Mouse (Mus musculus) mouse trophoblast stem cell (cell line): ENCODE data around the gene Ephb4.

ENCODE experiments used
- in situ Hi-C, 2 experiments: fragments of 300-500 bp; cut with MseI, MboI; formaldehyde crosslinking; loops; 2 replicates in 1 of 2; 3 replicates in 1 of 2; pipeline ENCODE4 v1.15.1; 2025

The Ephb4 gene

DNA sequence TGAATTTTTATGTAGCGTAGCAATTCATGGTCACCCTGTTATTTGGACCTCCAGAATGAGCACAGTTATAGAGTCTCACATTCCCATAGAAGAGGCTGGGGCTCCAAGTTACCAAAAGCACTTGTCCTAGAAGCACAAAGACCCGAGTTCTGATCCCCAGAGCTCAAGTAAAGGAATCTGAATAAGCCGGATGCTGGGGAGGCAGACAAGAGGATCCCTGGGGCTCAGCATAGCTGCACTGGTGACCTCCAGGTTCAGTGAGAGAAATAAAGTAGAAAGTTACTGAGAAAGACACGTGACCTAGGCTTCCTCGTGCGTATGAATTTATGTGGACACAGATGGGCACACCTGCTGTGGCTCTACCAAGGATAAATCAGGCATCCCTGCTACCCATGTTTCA is 14.8 kb upstream of the Ephb4 start:
- in situ Hi-C loops = no loop called here

DNA sequence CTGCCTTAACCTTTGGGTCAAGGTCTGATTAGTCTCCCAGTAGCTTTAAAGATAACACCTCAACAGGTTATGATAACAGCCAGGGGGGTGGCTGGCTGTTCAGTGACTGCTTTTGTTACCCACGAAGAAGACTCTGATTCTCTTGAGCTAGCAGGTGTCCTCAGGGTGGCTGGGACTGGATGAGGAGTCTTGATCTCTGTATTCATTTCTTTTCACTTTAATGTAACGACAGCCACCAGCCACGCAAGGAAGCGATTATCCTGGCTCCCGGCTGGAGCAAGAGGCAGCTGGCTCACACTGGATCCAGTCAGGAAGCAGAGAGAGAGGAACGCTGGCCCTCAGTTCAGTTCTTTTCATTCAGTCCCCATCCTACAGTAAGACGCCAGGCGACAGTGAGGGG is 12.7 kb upstream of the Ephb4 start:
- in situ Hi-C loops = no loop called here

DNA sequence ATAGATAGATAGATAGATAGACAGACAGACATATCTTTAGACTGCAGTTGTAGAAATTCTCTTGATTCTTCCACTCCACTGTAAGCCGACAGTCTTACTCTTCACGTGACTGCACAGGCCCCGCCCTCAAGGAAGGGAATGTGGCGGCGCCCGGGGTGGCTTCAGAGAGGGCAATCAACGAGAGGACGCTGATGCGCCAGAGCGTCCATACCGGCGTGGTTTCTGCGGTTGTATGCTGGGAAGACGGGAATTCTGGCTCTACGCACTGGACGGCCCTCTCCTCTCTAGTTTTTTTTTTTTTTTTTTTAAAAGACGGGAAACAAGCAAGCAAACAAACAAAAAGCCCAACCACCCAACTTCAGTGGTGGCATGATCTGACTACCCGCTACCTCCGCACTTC is 11.7 kb upstream of the Ephb4 start:
- in situ Hi-C loops = no loop called here

DNA sequence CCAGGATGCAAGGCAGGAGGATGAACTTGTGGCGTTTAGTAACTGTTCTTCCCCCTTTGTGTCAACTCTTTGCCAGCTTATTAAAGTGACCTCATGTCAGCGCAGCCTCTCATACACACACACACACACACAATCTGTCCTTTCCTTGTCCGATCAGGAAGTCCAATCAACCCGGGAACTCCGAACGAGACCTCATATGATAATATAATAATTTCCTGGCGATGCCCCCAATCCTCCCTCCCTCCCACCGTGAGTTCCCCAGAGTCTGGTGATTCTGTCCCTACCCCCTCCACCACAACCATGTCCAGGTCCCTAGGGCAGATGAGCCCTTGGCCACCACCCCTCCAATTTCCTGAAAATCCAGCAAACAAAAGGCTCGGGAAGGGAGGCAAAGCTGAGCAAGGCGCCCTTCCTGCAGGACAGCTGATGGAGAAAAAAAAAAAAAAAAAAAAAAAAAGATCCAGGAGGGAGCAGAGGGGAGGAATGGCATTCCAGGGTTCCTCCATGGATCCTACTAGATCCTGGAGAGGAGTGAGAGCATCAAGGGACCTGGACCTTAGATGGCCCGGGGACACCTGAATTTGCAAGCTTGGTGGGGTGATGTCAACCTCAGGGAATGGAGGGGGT is 11.1 kb upstream of the Ephb4 start:
- in situ Hi-C loops = no loop called here

DNA sequence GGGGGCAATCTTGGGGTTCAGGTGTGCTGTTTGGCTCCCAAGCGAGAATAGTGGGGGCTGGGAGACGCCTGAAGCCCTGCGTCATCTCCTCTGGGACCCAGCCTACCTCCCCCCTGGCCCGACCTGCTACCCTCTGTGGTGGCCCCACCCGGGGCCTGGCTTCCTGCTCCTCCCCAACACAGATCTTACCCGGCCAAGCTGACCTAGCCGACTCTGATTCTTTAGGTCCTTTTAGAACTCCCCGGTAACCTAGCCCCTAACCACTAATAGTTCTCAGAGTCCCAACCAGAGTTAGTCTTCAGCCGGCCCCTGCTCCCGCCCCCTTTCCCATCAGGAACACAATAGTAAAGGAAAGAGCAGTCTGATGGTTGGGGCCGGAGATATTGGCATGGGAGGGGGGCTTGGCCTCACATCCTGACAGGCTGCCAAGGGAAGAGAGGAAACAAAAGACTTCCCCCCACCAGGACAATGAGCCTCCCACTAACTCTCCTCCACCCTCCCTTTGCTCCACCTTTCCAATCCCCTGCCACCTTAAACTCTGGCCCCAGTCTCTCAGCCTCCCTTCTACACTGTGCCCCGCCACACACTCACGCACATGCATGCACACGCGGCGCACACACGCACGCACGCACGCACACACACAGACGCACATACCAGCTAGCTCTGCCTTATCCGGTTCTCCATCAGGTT is 10.5 kb upstream of the Ephb4 start:
- in situ Hi-C loops = no loop called here

DNA sequence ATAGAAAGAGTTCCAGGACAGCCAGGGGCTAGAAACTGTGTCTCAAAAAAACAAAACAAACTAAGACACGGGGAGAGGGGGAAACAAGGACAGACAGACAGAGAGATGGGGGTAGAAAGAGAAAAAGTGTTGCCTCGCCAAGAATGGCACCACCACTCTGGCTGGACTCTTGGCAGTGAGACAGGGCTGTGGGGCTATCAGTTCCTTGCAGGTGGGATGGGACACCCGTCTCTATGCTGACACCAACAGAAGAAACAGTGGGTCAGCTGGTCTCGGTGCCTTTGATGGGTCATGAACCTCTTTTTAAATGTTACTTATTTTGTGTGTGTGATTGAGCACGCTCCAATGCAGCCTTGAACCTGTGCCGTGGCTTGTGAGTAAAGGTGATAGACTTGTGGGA is 9.7 kb upstream of the Ephb4 start:
- in situ Hi-C loops = no loop called here

DNA sequence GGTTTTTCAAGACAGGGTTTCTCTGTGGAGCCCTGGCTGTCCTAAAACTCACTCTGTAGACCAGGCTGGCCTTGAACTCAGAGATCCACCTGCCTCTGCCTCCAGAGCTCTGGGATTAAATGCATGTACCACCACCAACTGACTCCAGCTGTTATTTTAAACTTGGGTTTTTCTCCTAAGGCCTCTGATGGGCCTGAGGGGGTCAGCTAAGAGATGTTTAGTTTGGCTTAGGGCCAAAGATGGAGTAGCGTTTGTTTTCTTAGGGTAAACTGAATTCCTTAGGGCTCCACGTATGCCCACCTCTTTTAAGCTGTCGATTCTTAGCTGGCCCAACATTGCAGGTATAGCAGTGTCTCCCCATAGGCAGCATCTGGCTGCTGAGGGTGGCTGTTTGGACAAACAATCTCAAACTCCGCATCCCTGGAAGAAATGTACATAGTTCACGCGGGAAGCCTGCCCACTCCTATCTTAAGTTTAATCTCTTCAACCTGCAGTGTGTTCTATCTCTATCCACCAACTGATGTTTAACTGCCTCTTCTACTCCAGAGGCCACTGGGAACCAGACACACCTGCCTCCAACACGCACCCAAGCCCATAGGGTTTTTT is 7.4 kb upstream of the Ephb4 start:
- in situ Hi-C loops = no loop called here

DNA sequence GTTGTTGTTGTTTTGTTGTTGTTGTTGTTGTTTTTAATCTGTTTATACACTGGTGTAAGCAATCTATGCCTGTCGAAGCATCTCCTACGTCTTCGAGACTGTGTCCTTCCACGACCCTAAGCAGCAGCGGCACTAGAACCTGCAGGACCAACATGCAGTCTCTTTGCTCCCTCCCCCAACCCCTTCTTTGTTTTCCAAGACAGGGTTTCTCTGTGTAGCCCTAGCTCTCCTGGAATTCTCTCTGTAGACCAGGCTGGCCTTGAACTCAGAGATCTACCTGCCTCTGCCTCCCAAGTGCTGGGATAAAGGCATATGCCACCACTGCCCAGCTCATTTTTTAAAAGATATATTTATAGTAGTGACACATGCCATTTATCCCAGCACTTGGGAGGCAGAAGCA is 6.5 kb upstream of the Ephb4 start:
- in situ Hi-C loops = no loop called here

DNA sequence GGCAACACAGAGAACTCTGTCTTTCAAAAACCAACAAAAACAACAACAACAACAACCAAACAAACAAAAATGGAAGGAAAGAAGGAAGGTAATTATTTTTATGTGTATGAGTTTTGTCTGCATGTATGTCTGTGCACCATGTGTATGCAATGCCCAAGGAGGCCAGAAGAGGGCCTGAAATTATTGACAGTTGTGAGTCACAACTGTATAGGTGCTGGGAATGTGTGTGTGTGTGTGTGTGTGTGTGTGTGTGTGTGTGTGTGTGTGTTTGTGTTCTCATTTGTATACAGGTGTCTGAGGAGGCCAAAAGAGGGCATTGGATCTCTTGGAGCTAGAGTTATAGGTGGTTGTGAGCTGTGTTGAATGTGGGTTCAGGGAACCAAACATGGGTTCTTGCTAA is 6.0 kb upstream of the Ephb4 start:
- in situ Hi-C loops = no loop called here

DNA sequence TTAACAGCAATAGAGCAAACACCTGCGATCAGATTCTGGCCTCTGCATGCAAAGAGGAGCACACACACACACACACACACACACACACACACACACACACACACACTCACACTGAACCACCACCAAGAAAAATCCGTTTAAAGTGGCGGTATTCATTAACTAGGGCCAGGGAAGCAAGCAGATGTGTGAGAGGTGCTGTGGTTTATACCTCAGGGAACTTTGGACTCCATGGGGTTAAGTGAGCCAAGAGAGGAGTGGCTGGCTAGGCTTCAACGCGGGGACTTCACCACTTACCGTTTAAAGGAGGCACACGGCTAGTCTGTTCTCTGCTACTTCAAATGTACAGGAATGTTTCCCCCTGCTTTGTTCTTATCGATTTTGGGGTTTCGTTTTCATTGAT is 4.1 kb upstream of the Ephb4 start:
- in situ Hi-C loops = no loop called here

DNA sequence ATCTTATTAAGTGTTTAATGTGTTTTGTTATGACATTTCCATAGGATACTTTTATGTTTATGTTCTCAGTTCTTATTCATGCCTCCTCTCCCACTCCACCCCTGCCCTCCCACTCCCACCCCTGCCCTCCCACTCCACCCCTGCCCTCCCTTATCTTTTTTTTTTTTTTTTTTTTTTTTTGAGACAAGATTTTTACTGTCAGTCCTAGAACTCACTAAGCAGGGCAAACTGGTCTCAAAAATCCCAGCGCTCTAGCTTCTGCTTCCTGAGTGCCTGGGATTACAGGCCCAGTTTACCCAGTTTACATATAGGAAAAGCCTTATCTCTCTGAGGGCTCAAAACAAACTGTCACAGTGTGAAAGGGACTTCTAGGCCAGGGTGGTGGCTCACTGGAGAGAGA is 3.5 kb upstream of the Ephb4 start:
- in situ Hi-C loops = no loop called here

DNA sequence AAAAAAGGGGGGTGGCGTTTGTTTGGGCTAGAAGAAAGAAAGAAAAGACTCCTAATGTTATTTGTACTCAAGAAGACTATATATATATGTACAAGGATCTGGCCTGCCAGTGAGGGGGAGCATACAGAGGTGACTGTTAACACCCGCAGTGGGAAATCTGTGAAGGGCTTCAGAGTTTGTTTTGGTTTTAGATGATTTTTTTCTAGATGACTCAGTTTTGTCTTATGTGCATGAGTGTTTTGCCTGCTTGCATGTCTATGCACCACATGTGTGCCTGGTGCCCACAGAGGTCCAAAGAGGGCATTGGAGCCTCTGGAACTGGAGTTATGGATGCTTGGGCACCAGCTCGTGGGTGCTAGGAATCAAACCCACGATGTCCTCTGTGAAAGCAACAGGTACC is 2.9 kb upstream of the Ephb4 start:
- in situ Hi-C loops = no loop called here

DNA sequence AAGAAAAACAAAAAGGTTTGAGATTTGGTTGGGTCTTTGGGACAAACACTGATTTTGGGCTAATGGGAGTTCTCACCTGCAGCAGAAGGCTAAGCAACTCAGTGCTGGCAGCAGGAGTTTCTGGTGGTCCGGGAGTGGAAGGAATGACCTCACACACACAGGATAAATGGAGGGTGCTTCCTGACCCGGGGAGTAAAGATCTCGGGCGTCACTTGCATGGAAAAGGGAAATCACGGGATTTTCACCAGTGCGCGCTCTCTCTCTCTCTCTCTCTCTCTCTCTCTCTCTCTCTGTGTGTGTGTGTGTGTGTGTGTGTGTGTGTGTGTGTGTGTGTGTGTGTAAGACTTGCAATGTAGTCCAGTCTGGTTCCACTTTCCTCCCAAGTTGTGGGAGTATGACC is 2.1 kb upstream of the Ephb4 start:
- in situ Hi-C loops = no loop called here

DNA sequence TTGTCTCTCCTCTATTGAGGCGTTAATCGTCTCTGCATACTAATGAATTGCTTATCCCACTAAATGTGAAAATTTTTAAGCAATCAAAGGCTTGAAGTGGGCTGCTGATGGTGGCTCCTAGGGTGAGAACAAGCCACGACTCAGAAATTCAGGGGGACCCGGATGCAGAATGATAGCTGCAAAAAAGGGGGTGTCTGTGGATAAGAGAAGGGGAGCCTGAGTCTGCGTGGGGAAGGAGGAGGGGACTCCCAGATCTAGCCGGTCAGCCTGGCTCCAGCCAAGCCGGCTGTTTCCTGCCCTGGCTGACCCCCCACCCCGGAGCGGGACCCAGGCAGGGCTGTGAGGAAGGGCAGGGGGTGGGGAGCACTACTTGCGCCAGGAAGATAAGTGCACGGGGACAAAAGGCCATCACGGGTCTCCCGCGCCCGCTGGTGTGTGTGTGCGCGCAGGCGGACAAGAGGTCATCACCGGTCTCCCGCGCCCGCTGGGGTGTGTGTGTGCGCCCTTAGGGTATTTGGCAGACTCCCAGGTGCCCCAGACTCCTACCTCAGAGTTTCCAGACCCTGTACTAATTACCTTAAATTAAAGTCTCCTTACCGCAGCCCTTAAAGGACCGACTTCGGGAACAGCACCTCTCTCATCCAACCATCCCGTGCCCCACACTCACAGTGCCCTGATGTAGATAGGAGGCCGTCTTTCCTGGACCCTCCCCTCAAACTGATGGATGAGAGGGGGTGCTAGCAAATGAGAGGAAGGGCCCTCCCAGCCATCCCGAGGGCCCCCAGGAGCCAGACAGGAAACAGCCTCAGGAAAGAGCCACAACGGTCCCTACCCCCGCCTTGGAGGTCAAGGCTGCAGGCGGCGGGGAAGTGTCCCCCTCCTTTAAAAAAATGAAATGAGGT is 1.2 kb upstream of the Ephb4 start:
- in situ Hi-C loops = no loop called here

DNA sequence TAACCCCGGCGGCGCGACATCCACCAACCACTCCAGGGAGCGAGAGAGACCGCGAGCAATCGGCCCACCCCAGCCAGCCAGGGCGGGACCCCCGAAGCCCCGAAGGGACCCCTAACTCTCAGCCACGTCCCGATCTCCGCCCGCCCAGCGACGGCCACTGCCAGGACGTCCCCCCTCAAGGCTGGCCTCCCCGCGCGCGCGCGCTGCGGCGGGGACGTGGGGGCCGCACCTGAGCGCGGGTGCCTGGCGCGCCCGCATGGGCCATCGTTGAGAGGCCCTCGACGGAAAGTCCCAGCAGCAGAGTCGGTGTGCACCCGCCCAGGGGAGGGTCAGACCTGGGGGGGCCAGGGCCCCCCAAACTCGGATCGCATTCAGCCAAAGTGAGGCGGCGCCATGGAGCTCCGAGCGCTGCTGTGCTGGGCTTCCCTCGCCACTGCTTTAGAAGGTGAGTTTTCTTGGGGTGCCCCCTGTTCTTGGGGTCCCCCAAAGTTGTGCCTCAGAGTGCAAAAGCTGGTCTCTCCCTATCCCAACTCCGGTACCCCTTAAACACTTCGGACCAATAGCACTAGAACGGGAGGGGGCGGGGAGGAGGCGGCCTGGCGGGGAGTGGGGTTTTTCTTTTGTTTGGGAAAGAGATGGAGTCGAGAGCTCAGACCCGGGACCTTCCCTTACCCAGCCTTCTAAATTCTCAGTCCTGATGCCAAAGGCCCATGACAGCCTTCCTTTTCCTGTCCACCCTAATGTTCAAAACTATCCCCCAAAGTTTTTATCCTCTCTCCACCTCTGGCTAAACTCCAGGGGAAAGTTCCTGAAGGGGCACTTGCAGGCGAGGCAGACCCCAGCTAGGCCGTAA is 522 bp downstream of the Ephb4 start:
- in situ Hi-C loops = no loop called here

DNA sequence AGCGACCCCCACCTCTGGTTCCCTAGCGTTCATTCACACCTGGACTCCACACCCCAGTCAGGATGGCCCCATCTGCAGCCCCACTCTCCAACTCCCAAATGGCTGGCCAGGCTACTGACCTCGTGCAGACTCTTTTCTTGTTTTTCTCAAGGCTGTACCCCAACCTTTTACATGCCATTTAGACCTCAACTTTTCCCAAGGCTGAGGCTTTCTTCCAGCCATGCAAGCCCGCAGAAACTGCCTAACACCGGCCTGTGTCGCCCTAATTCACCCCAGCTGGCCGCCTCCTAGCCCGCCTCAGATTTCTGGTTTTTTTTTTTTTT is 1.1 kb downstream of the Ephb4 start:
- in situ Hi-C loops = no loop called here

DNA sequence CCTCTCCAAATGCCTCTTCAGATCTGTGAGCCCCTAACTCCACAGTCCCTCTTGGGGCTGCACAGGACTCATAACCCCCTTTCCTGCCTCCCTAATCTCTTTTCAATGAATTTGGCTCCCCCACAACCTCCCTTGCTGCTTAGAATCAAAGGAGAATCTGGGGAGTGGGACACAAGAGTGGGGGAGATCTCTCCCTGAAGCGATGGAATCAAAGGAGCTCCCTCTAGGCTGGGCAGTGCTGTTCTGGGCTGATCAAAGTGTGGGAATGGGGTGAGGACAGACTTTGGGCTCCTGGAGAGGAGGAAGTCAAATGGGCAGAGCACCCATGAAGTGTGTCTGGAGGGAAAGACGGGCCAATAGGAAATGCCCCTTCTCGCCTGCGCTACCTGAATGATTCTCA is 1.5 kb downstream of the Ephb4 start:
- in situ Hi-C loops = no loop called here

DNA sequence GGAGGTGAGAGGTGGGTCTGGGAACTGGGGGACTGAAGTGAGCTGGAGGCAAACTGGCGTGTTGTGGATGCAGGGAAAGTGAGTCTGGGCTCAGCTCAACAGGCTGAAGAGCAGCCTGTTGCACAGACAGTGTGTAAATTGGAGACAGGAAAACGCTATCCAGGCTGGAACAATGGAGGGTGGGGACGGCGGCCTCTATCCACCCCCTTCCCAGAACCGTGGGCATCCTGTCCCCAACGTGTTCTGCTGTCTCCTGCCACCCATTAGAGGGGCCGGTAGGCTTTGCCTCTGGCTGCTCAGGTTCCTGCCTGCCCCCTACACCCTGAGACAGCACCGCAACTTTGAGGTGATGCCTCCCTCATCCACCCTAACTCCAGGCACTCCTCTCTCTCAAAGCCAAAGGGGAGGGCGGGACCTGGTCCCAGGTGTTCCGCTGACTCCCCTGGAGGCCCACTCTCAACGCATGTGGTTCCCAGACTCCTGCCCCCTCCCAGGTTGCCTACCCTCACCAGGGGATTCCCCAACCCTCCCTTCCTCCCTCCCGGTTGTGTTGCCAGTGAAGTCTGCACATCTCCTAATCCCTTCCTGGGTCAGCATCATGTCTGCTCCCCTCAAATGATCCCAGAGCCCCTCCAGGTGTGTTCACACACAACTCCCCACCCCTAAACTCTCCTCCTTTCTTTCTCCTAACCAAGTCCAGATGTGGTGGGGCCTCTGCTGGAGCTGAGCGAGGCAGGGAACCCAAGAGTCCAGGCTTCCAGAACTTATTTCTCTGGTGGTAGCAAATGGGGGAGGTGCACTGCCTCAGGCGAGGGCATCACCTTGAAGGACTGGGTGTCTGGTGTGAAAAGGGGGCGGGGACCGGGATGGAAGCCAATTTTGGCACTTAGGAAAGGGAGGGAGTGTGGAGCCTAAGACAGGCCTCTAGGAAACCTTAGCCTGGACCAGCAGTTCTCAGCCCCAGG is 2.4 kb downstream of the Ephb4 start:
- in situ Hi-C loops = no loop called here

DNA sequence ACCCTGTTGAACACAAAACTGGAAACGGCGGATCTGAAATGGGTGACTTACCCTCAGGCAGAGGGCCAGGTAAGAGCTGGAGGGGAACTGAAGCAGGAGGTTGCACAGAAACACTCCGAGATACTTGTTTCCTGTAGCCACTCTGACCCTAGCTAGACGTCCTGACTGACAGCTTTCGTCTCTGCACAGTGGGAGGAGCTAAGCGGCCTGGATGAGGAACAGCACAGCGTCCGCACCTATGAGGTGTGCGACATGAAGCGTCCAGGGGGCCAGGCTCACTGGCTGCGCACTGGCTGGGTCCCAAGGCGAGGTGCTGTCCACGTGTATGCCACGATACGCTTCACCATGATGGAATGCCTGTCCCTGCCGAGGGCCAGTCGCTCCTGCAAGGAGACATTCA is 4.2 kb downstream of the Ephb4 start:
- in situ Hi-C loops = no loop called here

DNA sequence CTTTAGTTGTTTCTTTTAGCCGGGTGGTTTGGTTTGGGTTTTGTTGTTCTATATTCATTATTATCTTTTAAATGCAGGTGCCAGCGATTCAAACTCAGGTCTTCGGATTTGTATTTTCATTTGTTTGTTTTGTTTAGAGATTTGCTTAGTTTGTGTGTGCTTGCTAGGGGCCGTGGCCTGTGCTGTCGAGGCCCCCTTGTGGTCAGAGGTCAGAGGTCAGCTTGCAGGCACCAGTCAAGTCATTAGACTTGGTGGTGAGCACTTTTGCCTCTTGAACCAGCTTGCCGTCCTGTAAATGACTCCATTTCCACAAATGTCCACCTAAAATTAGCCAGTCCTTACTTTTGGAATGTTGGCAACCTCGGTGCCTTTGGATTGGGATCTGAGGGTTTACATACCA is 8.5 kb downstream of the Ephb4 start:
- in situ Hi-C loops = no loop called here

DNA sequence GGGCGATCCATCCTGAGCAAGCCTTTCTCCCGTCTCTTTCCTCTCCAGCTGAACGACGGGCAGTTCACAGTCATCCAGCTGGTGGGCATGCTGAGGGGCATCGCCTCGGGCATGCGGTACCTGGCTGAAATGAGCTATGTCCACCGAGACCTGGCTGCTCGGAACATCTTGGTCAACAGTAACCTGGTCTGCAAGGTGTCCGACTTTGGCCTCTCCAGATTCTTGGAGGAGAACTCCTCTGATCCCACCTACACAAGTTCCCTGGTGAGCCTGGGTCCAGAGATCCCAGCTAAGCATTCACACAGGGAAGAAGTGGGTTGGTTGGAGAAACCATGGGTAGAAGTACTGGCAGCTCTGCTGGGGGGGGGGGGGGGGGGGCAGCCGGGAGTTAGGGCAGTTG is 19.8 kb downstream of the Ephb4 start:
- in situ Hi-C loops = no loop called here
